Mouse (Mus musculus): Measurements from ENCODE around the gene Slc7a11. TPM values are rescaled to one million over a fixed set of nuclear protein-coding genes. Genes with fewer than 3 reads are reported as not detected.
A peak's percentile ranks its signal among the peaks of the same experiment; 100 is the strongest.

Gene Slc7a11
- polyA plus RNA-seq, 1 experiment from 2014 or later: 3.1 TPM

DNA sequence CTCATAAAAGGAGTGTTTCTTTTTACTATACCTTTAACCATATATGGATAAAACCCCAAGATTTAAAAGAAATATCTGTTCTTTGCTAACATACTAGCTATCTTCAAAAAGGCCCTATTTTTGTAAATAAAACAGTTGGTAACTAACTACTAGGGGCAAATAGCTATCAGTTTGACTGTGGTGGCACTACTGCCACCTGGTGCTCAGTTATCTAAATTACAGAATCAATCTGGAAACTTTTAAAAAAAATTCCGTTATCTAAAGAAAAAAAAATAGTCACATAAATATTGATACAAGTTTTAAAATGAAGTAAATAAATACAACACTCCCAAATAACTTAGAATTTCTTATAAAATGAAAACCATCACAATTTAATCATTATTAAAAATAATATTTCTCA lies 322.4 kb downstream of the Slc7a11 start:
- Histone ChIP-seq H3K36me3 (no peaks in the 10 kb centered on the region), H3K4me2 (no peak overlapping the region), H3K4me3 (replicated peaks) (no peak overlapping the region), H3K9ac (replicated peaks) (no peak overlapping the region), H3K27ac (replicated peaks) (no peak overlapping the region), H3K27me3 (replicated peaks) (no peaks in the 10 kb centered on the region), H3K9me3 (replicated peaks) (no peaks in the 10 kb centered on the region), H3K4me1 (no peaks in the 10 kb centered on the region)
- WGBS: 68% methylated on average over 1 of the region's 1 CpGs
- no peak for ATAC-seq (ENCODE audit: low FRiP score)

DNA sequence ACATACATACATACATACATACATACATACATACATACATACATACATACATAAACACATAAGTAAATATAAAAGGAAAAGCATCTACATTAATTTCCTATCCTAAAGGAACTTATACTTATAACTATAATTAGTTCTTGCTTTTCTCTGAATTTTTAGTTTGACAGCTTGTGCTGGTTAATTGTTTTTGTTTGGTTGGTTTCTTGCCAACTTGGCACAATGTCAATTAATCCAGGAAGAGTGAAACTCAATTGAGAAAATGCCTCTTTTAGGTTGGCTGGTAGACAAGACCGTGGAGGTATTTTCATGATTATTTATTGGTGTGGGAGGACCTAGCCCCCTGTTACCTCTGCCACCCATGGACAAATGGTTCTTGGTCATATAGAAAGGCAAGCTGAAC lies 327.1 kb downstream of the Slc7a11 start:
- Histone ChIP-seq H3K9ac (replicated peaks) (no peak overlapping the region), H3K27ac (replicated peaks) (no peak overlapping the region), H3K36me3 (no peaks in the 10 kb centered on the region), H3K4me2 (no peak overlapping the region), H3K4me3 (replicated peaks) (no peak overlapping the region), H3K27me3 (replicated peaks) (no peaks in the 10 kb centered on the region), H3K4me1 (no peaks in the 10 kb centered on the region), H3K9me3 (replicated peaks) (no peaks in the 10 kb centered on the region)
- WGBS: 44% methylated on average over 1 of the region's 1 CpGs
- ATAC-seq (ENCODE audit: low FRiP score): no peak

DNA sequence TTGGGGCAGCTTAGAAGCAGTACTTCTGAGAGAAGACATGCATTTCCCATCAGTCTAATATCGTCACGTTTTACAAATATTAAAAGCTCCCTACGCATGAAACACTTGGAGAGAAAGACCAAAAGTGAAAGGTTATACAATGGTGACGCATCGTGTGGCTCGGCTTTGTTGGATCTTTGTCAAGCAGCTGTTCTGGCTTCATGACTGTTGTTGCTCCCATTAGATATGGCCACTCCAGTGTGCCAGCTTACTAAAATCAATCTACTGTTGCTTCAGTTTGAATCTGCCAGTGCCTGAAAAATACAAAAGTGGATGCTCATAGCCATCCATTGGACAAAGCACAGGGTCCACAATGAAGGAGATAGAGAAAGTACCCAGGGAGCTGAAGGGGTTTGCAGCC lies 337.9 kb downstream of the Slc7a11 start:
- Histone ChIP-seq H3K27ac (replicated peaks) (no peak overlapping the region), H3K4me3 (replicated peaks) (no peak overlapping the region), H3K4me2 (no peak overlapping the region), H3K9me3 (replicated peaks) (no peaks in the 10 kb centered on the region), H3K4me1 (no peaks in the 10 kb centered on the region), H3K36me3 (no peaks in the 10 kb centered on the region), H3K27me3 (replicated peaks) (no peaks in the 10 kb centered on the region), H3K9ac (replicated peaks) (no peak overlapping the region)
- no peak for ATAC-seq (ENCODE audit: low FRiP score)
- 84% methylated on average over 6 of the region's 6 CpGs for WGBS

DNA sequence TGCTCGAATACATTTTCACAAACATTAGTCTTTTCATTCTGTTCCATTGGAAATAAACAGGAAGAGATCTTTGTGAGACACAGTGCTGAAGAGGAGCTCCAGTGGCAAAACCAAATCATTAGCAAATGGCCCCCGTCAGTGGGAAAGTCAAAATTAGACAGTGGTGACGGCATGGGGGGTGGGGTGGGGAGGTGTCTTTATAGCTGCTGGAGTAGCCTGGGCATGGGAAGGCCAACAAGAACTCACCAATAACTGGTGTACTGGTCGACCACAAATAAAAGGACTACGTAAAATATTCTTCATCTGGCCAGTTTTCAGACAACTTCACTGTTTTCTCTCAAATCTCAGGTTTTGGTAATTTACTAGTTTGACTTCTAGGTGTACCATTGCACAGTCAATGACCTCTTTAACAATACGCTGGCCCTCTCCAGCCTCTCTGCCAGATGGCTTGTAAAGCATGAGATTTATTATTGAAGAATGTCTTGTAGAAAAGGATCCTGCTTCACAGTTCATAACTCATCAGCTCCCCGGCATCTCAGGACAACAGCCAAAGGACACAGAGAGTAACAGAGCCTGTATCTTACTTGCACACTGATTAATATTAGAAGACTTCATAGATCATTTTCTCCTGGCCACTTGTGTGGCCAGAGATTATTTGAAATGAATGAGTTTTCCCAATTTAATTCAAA lies 348.9 kb downstream of the Slc7a11 start:
- H3K9me3 ChIP-seq (replicated peaks): no peaks in the 10 kb centered on the region
- H3K27me3 ChIP-seq (replicated peaks): no peaks in the 10 kb centered on the region
- no peak for ATAC-seq (ENCODE audit: low FRiP score)
- H3K4me1 ChIP-seq: no peaks in the 10 kb centered on the region
- H3K4me3 ChIP-seq (replicated peaks): no peak overlapping the region
- 53% methylated on average over 7 of the region's 7 CpGs for WGBS
- H3K27ac ChIP-seq (replicated peaks): no peak overlapping the region
- H3K36me3 ChIP-seq: no peaks in the 10 kb centered on the region
- H3K9ac ChIP-seq (replicated peaks): no peak overlapping the region
- H3K4me2 ChIP-seq: no peak overlapping the region

DNA sequence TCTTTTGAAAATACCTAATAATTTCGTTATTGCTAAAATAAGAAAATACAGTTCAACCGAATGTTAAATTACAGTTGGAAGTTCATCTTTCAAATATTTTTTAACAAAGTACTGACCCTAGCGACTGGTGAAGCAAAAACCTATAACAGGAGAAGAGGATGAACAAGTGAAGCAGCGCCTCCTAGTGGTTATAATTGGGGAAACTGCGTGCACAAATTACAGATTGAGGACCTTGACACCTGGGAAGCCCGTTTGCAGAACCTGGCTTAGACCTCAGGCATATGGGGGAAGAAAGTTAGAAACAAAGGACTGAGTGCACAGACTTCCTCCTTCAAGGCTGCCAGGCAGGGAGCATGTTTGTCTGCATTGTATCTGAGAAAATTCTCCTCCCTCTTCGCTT lies 366.4 kb downstream of the Slc7a11 start:
- no peak for ATAC-seq (ENCODE audit: low FRiP score)
- no peak overlapping the region for H3K9ac ChIP-seq (replicated peaks)
- 18% methylated on average over 7 of the region's 7 CpGs for WGBS

DNA sequence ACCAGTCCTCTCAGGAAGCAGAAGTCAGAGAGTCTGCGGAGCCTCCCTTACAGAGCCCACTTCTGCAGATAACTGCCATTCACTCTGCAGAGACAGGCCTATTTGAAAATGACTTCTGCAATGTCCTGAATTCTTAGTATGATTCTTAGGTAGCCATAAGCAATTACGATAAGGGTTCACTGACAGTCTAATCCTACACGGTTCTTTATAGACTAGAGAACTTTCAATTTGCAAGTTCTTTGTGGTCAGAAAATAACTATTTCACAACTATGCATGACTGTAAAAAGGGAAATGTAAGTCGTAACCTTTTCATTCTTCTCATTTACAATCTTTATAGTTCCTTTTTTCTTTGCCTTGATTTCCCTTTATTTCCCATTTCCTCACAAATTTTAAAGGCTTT lies 380.0 kb downstream of the Slc7a11 start:
- no peak for ATAC-seq (ENCODE audit: low FRiP score)
- Histone ChIP-seq H3K27me3 (replicated peaks) (no peaks in the 10 kb centered on the region), H3K36me3 (no peaks in the 10 kb centered on the region), H3K27ac (replicated peaks) (no peak overlapping the region), H3K4me3 (replicated peaks) (no peak overlapping the region), H3K4me1 (no peaks in the 10 kb centered on the region), H3K4me2 (no peak overlapping the region), H3K9ac (replicated peaks) (no peak overlapping the region), H3K9me3 (replicated peaks) (no peaks in the 10 kb centered on the region)
- 89% methylated on average over 4 of the region's 4 CpGs for WGBS

More for the DNA sequence above, 366.4 kb downstream of the Slc7a11 start:
- Histone ChIP-seq H3K36me3 (no peaks in the 10 kb centered on the region), H3K9me3 (replicated peaks) (no peaks in the 10 kb centered on the region), H3K27me3 (replicated peaks) (no peaks in the 10 kb centered on the region), H3K4me1 (no peaks in the 10 kb centered on the region), H3K4me3 (replicated peaks) (no peak overlapping the region), H3K4me2 (no peak overlapping the region), H3K27ac (replicated peaks) (no peak overlapping the region)

DNA sequence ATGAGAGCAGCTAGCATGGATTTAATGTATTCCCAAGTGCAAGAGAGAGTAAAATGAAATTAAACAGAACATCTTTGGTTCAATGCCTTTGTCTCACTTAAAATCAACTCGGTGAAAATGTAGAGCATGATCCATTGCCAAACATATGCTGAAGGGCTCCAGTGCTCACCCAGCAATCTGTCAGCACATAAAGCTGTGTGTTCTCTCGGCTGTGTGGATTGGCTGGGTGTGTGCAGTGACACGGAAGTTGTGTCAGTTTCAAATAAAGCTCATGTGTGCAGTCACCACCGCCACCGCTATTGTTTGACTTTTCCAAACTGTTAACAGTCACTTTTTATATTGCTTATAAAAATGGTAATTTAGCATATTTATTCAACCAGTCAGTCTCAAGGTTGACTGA lies 398.7 kb downstream of the Slc7a11 start:
- Histone ChIP-seq H3K9ac (replicated peaks) (no peak overlapping the region), H3K27ac (replicated peaks) (no peak overlapping the region), H3K4me2 (no peak overlapping the region), H3K27me3 (replicated peaks) (no peaks in the 10 kb centered on the region), H3K4me3 (replicated peaks) (no peak overlapping the region), H3K4me1 (no peaks in the 10 kb centered on the region), H3K36me3 (no peaks in the 10 kb centered on the region), H3K9me3 (replicated peaks) (no peaks in the 10 kb centered on the region)
- no peak for ATAC-seq (ENCODE audit: low FRiP score)
- 52% methylated on average over 5 of the region's 5 CpGs for WGBS

DNA sequence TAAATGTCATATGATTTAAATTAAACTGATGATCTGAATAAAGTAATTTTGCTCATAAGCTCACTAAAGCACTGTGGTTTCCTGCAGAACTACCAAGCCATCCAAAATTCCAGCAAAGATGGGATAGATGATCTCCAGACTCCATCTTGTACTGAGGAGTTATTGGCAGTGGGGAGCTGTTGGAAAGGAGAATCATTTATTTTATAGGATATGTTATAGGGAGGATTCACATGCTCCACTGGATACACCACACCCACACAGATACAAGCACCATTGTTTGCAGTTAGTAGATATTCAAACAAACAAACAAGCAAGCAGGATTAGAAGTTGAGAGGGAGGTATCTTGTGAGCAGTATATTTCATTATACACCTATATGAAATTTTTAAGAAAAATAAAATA lies 399.3 kb downstream of the Slc7a11 start:
- no peak overlapping the region for H3K4me2 ChIP-seq
- H3K4me3 ChIP-seq (replicated peaks): no peak overlapping the region
- no peaks in the 10 kb centered on the region for H3K4me1 ChIP-seq
- no peak overlapping the region for H3K27ac ChIP-seq (replicated peaks)
- no peaks in the 10 kb centered on the region for H3K9me3 ChIP-seq (replicated peaks)
- no peaks in the 10 kb centered on the region for H3K36me3 ChIP-seq
- no peak for ATAC-seq (ENCODE audit: low FRiP score)
- H3K27me3 ChIP-seq (replicated peaks): no peaks in the 10 kb centered on the region
- H3K9ac ChIP-seq (replicated peaks): no peak overlapping the region

DNA sequence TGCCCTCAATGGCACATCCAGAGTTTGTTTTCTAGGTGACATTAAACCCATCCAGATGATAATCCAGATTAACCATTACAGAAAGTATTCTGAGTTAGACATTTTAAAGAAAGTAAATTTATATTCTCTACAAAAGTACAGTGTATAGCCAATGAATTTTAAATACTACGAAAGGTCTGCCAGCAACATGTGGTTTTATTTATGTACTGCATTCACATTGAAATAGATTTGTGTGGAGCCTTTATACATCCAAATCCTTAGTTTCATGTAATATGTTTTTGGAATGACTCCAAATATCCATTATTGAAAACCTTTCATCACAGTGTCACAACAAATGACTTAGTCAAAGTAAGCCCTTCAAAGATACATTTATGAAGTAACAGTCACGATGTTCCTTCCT lies 402.3 kb downstream of the Slc7a11 start:
- Histone ChIP-seq H3K27ac (replicated peaks) (no peak overlapping the region), H3K4me2 (no peak overlapping the region), H3K4me1 (0 out of 2 replicates have a peak, but pooled peaks cover 2% of the 10 kb centered on the region), H3K36me3 (no peaks in the 10 kb centered on the region), H3K9ac (replicated peaks) (no peak overlapping the region), H3K27me3 (replicated peaks) (no peaks in the 10 kb centered on the region), H3K4me3 (replicated peaks) (no peak overlapping the region), H3K9me3 (replicated peaks) (no peaks in the 10 kb centered on the region)
- no peak for ATAC-seq (ENCODE audit: low FRiP score)
- 95% methylated on average over 2 of the region's 2 CpGs for WGBS

DNA sequence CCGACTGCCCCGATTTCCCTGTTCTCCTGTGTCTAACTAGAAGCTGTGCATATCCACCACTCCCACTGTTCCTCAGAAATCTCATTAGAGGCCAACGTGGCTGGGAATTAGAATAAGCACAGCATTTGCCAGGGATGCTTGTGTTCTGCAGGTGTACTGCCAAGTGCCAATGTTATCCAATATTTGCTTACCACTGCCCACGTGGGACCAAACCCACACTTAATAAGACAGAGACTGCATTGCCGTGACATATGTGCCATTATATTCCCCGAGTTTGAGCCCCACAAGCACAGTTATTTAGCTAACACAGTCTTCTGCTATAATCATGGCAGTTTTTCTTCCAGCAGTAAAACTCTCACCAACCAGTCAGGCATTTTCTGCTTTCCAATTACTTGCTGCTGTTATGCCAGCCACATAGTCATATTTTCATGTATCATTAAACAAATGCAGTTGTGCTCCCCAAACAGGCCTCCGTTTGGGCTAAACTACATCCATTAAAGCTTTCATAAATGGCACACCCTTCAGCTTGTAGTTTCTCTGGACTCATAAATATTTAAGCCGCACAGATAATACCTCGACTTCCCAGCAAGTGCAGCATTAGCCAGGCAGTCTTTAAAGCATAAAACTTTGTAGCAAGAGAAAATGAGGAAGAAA lies 407.4 kb downstream of the Slc7a11 start:
- ATAC-seq (ENCODE audit: low FRiP score): peak; percentile 92
- Histone ChIP-seq H3K27ac (replicated peaks) (peak overlapping the region; percentile 75), H3K9ac (replicated peaks) (no peak overlapping the region), H3K4me1 (peaks cover 12% of the 10 kb centered on the region), H3K4me2 (peak overlapping the region; percentile 16), H3K9me3 (replicated peaks) (no peaks in the 10 kb centered on the region), H3K4me3 (replicated peaks) (no peak overlapping the region), H3K36me3 (no peaks in the 10 kb centered on the region), H3K27me3 (replicated peaks) (no peaks in the 10 kb centered on the region)
- WGBS: 30% methylated on average over 9 of the region's 9 CpGs

DNA sequence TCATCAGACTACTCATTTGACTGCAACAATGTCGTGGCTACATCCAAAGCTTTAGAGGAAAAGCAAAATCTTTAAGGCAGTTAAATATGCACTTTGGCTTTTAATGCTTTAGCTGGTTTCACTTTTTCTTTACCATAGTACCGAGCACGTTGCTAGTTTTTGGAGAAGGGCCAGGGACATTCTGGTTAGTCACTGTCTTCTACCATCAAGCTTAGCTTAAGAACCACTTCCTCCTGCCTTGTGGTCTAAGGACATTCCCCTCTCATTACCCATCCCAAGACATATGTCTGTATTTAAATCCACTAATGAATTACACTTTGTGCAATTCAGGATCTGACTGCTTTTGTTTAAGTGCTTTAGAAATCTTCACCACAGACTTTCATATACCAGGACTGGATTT lies 410.1 kb downstream of the Slc7a11 start:
- no peaks in the 10 kb centered on the region for H3K27me3 ChIP-seq (replicated peaks)
- ATAC-seq (ENCODE audit: low FRiP score): no peak
- no peaks in the 10 kb centered on the region for H3K9me3 ChIP-seq (replicated peaks)
- no peaks in the 10 kb centered on the region for H3K36me3 ChIP-seq
- peaks cover 12% of the 10 kb centered on the region for H3K4me1 ChIP-seq
- H3K4me2 ChIP-seq: no peak overlapping the region
- 80% methylated on average over 3 of the region's 3 CpGs for WGBS
- H3K4me3 ChIP-seq (replicated peaks): no peak overlapping the region
- no peak overlapping the region for H3K9ac ChIP-seq (replicated peaks)
- no peak overlapping the region for H3K27ac ChIP-seq (replicated peaks)

DNA sequence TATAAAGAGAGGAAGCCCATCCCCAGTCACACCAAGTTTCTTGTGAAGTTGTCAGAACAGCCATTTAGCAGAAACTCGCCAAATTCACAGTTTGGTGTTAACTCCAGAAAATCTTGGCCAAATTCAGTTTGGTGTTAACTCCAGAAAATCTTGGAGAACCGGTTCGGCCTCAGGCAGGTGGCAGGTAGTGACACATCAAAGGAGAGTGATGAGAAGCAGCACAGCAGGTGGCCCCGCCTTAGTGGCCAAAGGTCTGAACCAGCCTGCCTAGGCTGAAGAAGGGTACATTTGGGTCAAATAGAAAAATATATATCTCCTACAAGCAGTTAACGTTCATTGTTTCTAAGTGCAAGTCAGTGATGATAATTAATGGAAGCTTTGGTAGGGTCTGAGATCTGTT lies 417.4 kb downstream of the Slc7a11 start:
- 62% methylated on average over 5 of the region's 5 CpGs for whole genome bisulfite sequencing
- ATAC-seq (ENCODE audit: low FRiP score): no peak
- no peak overlapping the region for H3K9ac ChIP-seq (replicated peaks)

More for the DNA sequence above, 417.4 kb downstream of the Slc7a11 start:
- Histone ChIP-seq H3K4me1 (no peaks in the 10 kb centered on the region), H3K27me3 (replicated peaks) (no peaks in the 10 kb centered on the region), H3K9me3 (replicated peaks) (no peaks in the 10 kb centered on the region), H3K36me3 (no peaks in the 10 kb centered on the region), H3K27ac (replicated peaks) (no peak overlapping the region), H3K4me2 (no peak overlapping the region), H3K4me3 (replicated peaks) (no peak overlapping the region)
